Mouse (Mus musculus) kidney, embryonic 16.5 days (tissue): Measurements from ENCODE around the gene Ric3. TPM values are rescaled to one million over a fixed set of nuclear protein-coding genes. Genes with fewer than 3 reads are reported as not detected.
A peak's percentile ranks its signal among the peaks of the same experiment; 100 is the strongest.

Experiments used
- ATAC-seq: fragments of 200-750 bp; cut with Nextera tagmentation; 2 replicates; pipeline ENCODE4 v1.8.0; 2017; ENCODE audit warnings: moderate TSS enrichment; ENCODE audit not compliant: low FRiP score, low TSS enrichment
- H3K27ac ChIP-seq: fragments of 300-500 bp; sonication (generic); 2 replicates; pipeline ENCODE4 v1.5.1; 2014; ENCODE audit warnings: low read length
- H3K27me3 ChIP-seq: fragments of 300-500 bp; sonication (generic); 2 replicates; pipeline ENCODE4 v1.6.1; 2014; ENCODE audit warnings: low read length, control low read depth, mixed read lengths; ENCODE audit not compliant: insufficient read depth
- H3K36me3 ChIP-seq: fragments of 300-500 bp; sonication (generic); 2 replicates; pipeline ENCODE4 v1.6.1; 2014; ENCODE audit warnings: low read length, control low read depth, mixed read lengths; ENCODE audit not compliant: insufficient read depth
- H3K4me1 ChIP-seq: fragments of 300-500 bp; sonication (generic); 2 replicates; pipeline ENCODE4 v1.6.1; 2014; ENCODE audit warnings: low read length, control low read depth, mixed read lengths; ENCODE audit not compliant: insufficient read depth
- H3K4me2 ChIP-seq: fragments of 300-500 bp; sonication (generic); replicated peaks from 2 replicates; pipeline ENCODE4 v1.6.1; 2014; ENCODE audit warnings: low read depth, low read length
- H3K4me3 ChIP-seq: fragments of 300-500 bp; sonication (generic); 2 replicates; pipeline ENCODE4 v1.5.1; 2014; ENCODE audit warnings: mild to moderate bottlenecking, low read length
- H3K9ac ChIP-seq: fragments of 300-500 bp; sonication (generic); replicated peaks from 2 replicates; pipeline ENCODE4 v1.6.1; 2014; ENCODE audit warnings: low read length
- H3K9me3 ChIP-seq: fragments of 300-500 bp; sonication (generic); 2 replicates; pipeline ENCODE4 v1.6.1; 2016; ENCODE audit warnings: low read length, control low read depth
- WGBS: fragments of 180-500 bp; shearing (Covaris S2); extraction: QIAGEN DNeasy Blood & Tissue Kit; methylation state at CpG from one replicate; pipeline ENCODE4 v1.1.7; 2014; 5-methylcytosine and 5-hydroxymethylcytosine counted together
- polyA plus RNA-seq: library from polyadenylated mRNA; unstranded; fragments of >200 nt; fragmentation: Nextera tagmentation; extraction: Ambion mirVana; gene quantifications from 2 replicates; pipeline ENCODE4 v1.2.1, GENCODE M21; 2015

The Ric3 gene
- polyA plus RNA-seq, 1 experiment from 2014 or later: 0.79 TPM

GRCm38 (mm10) chr7:109027721-109028120 is 55.4 kb downstream of the Ric3 start:
- Histone ChIP-seq H3K4me1 (no peaks in the 10 kb centered on the region), H3K9me3 (no peaks in the 10 kb centered on the region), H3K27ac (no peak overlapping the region), H3K4me2 (no peak overlapping the region), H3K27me3 (no peaks in the 10 kb centered on the region), H3K36me3 (no peaks in the 10 kb centered on the region), H3K9ac (no peak overlapping the region), H3K4me3 (no peak overlapping the region)
- peak; percentile 29; the same call in 1 of the 2 replicates for ATAC-seq
- WGBS: 96% methylated on average over 7 of the region's 7 CpGs

DNA sequence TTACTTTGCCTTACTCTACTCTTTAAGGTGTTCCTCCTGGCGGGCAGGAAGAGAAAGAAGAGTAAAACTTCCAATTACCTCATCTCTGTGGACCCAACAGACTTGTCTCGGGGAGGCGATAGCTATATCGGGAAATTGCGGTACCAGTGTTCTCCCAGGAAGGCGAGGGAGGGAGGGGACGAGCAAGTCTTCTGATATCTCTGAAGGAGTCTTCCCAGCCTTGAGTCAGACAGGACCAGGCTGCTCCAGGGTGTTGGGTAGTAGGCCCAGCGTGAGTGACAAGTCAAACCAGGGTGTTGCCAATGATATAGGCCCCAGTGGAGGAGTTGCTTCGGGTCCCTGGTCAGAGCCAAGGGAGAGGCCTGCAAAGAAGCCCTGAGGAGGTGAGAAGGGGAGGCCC is 56.2 kb downstream of the Ric3 start:
- 88% methylated on average over 9 of the region's 9 CpGs for WGBS

DNA sequence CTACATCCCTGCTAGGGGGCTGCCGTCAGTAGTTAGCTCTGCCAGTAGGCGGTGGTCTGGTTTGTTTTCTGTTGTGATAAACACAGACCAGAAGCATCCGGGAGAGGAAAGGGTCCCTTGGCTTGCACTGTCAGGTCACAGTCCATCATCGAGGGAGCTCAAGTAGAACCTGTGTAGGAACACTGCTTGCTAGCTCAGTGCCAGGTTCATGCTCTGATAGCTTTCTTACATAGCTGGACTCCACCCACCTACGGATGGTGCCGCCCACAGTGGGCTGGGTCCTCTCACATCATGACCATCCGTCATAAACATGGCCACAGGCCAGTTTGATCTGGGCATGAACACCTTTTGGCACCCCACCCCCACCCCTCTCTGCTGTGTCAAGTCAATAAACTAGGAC is 57.4 kb downstream of the Ric3 start:
- ATAC-seq: no peak
- no peak overlapping the region for H3K4me2 ChIP-seq
- no peaks in the 10 kb centered on the region for H3K36me3 ChIP-seq
- H3K9me3 ChIP-seq: no peaks in the 10 kb centered on the region
- no peaks in the 10 kb centered on the region for H3K27me3 ChIP-seq
- no peak overlapping the region for H3K4me3 ChIP-seq
- H3K27ac ChIP-seq: no peak overlapping the region
- WGBS: 80% methylated on average over 7 of the region's 7 CpGs
- no peaks in the 10 kb centered on the region for H3K4me1 ChIP-seq
- no peak overlapping the region for H3K9ac ChIP-seq

More for the DNA sequence above, 56.2 kb downstream of the Ric3 start:
- Histone ChIP-seq H3K36me3 (no peaks in the 10 kb centered on the region), H3K4me1 (no peaks in the 10 kb centered on the region), H3K27me3 (no peaks in the 10 kb centered on the region), H3K9me3 (no peaks in the 10 kb centered on the region), H3K9ac (no peak overlapping the region), H3K4me3 (no peak overlapping the region), H3K4me2 (no peak overlapping the region), H3K27ac (no peak overlapping the region)
- ATAC-seq: no peak

DNA sequence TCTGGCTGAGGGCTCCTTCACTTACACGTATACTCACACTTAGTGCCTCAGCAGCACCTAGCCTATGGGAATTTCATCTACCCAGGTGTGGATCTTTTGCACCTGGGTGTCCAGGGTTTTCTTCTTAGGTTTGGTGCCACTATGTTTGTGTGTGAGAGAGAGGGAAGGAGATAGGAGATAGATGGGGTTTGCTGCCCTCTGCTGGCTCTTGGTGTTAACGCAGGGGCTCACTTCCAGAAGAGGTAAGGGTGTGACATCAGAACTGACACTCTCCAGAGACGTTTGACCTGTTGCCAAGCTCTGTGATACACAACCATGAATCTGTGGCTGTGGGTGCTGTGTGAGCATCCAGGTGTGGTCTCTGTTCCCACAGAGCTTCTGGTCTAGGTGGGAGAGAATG is 61.7 kb downstream of the Ric3 start:
- no peaks in the 10 kb centered on the region for H3K36me3 ChIP-seq
- ATAC-seq: peak; percentile 16; the same call in 1 of the 2 replicates
- no peaks in the 10 kb centered on the region for H3K4me1 ChIP-seq
- 7% methylated on average over 3 of the region's 3 CpGs for WGBS
- no peak overlapping the region for H3K4me2 ChIP-seq
- no peak overlapping the region for H3K9ac ChIP-seq
- H3K27ac ChIP-seq: no peak overlapping the region
- H3K4me3 ChIP-seq: no peak overlapping the region
- no peaks in the 10 kb centered on the region for H3K9me3 ChIP-seq
- H3K27me3 ChIP-seq: no peaks in the 10 kb centered on the region

- H3K9ac ChIP-seq: no peak overlapping the region
- no peak overlapping the region for H3K4me3 ChIP-seq
- no peaks in the 10 kb centered on the region for H3K9me3 ChIP-seq
- WGBS: 86% methylated on average over 7 of the region's 7 CpGs
- H3K36me3 ChIP-seq: no peaks in the 10 kb centered on the region
- ATAC-seq: no peak
- H3K4me2 ChIP-seq: no peak overlapping the region
- no peak overlapping the region for H3K27ac ChIP-seq
- no peaks in the 10 kb centered on the region for H3K27me3 ChIP-seq
- H3K4me1 ChIP-seq: no peaks in the 10 kb centered on the region
Observed at GRCm38 (mm10) chr7:109019243-109019642, 63.9 kb downstream of the Ric3 start.

DNA sequence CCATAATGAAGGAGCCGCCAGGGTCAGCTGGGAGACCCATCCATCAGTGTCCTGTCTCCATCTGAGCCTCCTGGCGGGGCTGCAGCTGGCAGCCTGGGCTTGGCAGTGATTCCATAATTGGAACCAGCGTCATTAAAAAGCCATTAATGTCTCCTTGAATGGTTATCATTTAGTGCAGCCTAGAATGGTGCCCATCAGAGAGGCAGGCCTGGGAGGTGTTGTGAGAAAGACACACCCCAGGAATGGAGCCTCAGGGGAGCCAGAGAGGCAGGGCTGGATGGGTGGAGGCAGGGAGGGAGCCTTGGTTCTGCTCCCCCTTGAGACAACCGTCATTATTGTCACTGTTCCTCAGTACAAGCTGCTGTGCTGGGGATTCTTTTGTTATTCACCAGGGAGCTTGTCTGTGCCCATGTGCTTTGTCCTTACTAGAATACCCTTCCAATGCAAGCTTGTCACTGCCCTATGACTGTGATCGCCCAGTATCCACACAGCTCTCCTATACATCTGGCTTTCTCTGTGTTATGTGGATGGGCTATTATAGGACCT is 66.7 kb downstream of the Ric3 start:
- no peaks in the 10 kb centered on the region for H3K4me1 ChIP-seq
- ATAC-seq: no peak
- H3K4me2 ChIP-seq: no peak overlapping the region
- 34% methylated on average over 5 of the region's 5 CpGs for WGBS
- H3K9ac ChIP-seq: no peak overlapping the region
- H3K27ac ChIP-seq: no peak overlapping the region
- no peaks in the 10 kb centered on the region for H3K9me3 ChIP-seq
- H3K36me3 ChIP-seq: no peaks in the 10 kb centered on the region
- H3K27me3 ChIP-seq: peaks cover 18% of the 10 kb centered on the region
- H3K4me3 ChIP-seq: no peak overlapping the region

DNA sequence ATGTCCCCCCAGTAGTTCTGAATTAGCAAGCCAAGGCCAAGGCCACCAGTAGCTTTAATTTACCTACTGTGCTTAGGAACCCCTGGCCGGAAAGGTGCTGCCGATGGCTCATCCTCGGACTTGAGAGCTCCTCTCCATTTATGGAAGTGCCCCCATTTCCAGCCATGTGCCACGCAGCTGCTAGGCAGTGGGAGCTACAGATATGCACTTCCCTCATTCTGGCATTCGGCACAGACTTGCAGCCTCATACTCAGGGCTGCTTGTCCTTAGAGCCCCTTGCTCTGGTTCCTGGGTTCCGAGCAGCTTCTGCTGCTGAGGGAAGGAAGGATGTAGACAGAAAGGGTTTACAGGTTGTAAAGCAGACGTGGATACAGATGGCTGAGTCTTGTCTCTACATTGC is 68.3 kb downstream of the Ric3 start:
- H3K4me1 ChIP-seq: no peaks in the 10 kb centered on the region; the same call in 1 of the 2 replicates
- no peak overlapping the region for H3K9ac ChIP-seq
- no peaks in the 10 kb centered on the region for H3K36me3 ChIP-seq
- H3K4me2 ChIP-seq: no peak overlapping the region
- no peaks in the 10 kb centered on the region for H3K9me3 ChIP-seq
- no peak for ATAC-seq
- peaks cover 34% of the 10 kb centered on the region for H3K27me3 ChIP-seq
- H3K27ac ChIP-seq: no peak overlapping the region
- no peak overlapping the region for H3K4me3 ChIP-seq
- WGBS: 84% methylated on average over 7 of the region's 7 CpGs

GRCm38 (mm10) chr7:109012998-109013625 is 70.0 kb downstream of the Ric3 start:
- Histone ChIP-seq H3K27me3 (peaks cover 44% of the 10 kb centered on the region), H3K4me2 (no peak overlapping the region), H3K9me3 (no peaks in the 10 kb centered on the region), H3K36me3 (no peaks in the 10 kb centered on the region), H3K4me3 (no peak overlapping the region), H3K27ac (no peak overlapping the region), H3K4me1 (no peaks in the 10 kb centered on the region; the same call in 1 of the 2 replicates), H3K9ac (no peak overlapping the region)
- WGBS: 59% methylated on average over 4 of the region's 4 CpGs
- ATAC-seq: no peak

- Histone ChIP-seq H3K27me3 (peaks cover 44% of the 10 kb centered on the region), H3K4me2 (no peak overlapping the region), H3K9ac (no peak overlapping the region), H3K27ac (no peak overlapping the region), H3K4me1 (no peaks in the 10 kb centered on the region; the same call in 1 of the 2 replicates), H3K9me3 (no peaks in the 10 kb centered on the region), H3K4me3 (no peak overlapping the region), H3K36me3 (no peaks in the 10 kb centered on the region)
- 91% methylated on average over 1 of the region's 1 CpGs for WGBS
- no peak for ATAC-seq
Observed at GRCm38 (mm10) chr7:109012575-109012974, 70.6 kb downstream of the Ric3 start.

GRCm38 (mm10) chr7:109011596-109012180 is 71.4 kb downstream of the Ric3 start:
- no peak for ATAC-seq
- Histone ChIP-seq H3K27ac (no peak overlapping the region), H3K4me1 (no peaks in the 10 kb centered on the region; the same call in 1 of the 2 replicates), H3K9ac (no peak overlapping the region), H3K4me2 (peak overlapping the region; percentile 97), H3K36me3 (no peaks in the 10 kb centered on the region), H3K9me3 (no peaks in the 10 kb centered on the region), H3K4me3 (peak overlapping the region; percentile 66; the same call in 1 of the 2 replicates), H3K27me3 (peaks cover 44% of the 10 kb centered on the region)
- 46% methylated on average over 8 of the region's 8 CpGs for WGBS
